Mouse (Mus musculus) hematopoietic stem cell, adult 5-6 weeks (primary cell): Measurements from ENCODE around the gene Cdc42ep5. TPM values are rescaled to one million over a fixed set of nuclear protein-coding genes. Genes with fewer than 3 reads are reported as not detected.

Experiments used
- ATAC-seq, 2 experiments: fragments of 125-278 bp in 1 of 2; replicated peaks in 1 of 2; 2 replicates each; pipeline ENCODE4 v1.8.0; 2016 to 2017; ENCODE audit warnings: inconsistent platforms in 2 of 2, mild to moderate bottlenecking in 2 of 2, moderate number of reproducible peaks in 2 of 2, low read depth in 1 of 2, moderate TSS enrichment in 1 of 2; ENCODE audit not compliant: low FRiP score in 2 of 2, poor library complexity in 2 of 2, severe bottlenecking in 2 of 2, insufficient read depth in 1 of 2, low TSS enrichment in 1 of 2
- total RNA-seq: library from RNA; stranded (forward); fragments of 172-1452, 232-1000 nt; gene quantifications from 2 replicates; pipeline ENCODE4 v1.2.3, GENCODE M21; 2017

Cdc42ep5 gene
- total RNA-seq, 1 experiment from 2014 or later, result not detected

- ATAC-seq, result peak in 1 of 2 experiments; percentile 2; a peak in 1 of 4 replicates
Measured at GRCm38 (mm10) chr7:4148341-4149208, 16.1 kb downstream of the Cdc42ep5 start.

GRCm38 (mm10) chr7:4147836-4148235 is 16.8 kb downstream of the Cdc42ep5 start:
- ATAC-seq, result no peak

- ATAC-seq, result no peak
Measured at GRCm38 (mm10) chr7:4147371-4147770, 17.3 kb downstream of the Cdc42ep5 start.

- ATAC-seq, result no peak
Measured at GRCm38 (mm10) chr7:4146241-4147180, 18.1 kb downstream of the Cdc42ep5 start.

GRCm38 (mm10) chr7:4145552-4146190 is 19.0 kb downstream of the Cdc42ep5 start:
- ATAC-seq, result no peak

GRCm38 (mm10) chr7:4144766-4145551 is 19.7 kb downstream of the Cdc42ep5 start:
- ATAC-seq, result no peak

GRCm38 (mm10) chr7:4144046-4144445 is 20.6 kb downstream of the Cdc42ep5 start:
- ATAC-seq, result no peak

- ATAC-seq, result no peak
Measured at GRCm38 (mm10) chr7:4143506-4143905, 21.2 kb downstream of the Cdc42ep5 start.

GRCm38 (mm10) chr7:4142796-4143445 is 21.7 kb downstream of the Cdc42ep5 start:
- no peak for ATAC-seq

GRCm38 (mm10) chr7:4141648-4142325 is 22.9 kb downstream of the Cdc42ep5 start:
- ATAC-seq, result no peak

- no peak for ATAC-seq
Measured at GRCm38 (mm10) chr7:4139391-4139790, 25.3 kb downstream of the Cdc42ep5 start.

GRCm38 (mm10) chr7:4138671-4139070 is 26.0 kb downstream of the Cdc42ep5 start:
- no peak for ATAC-seq

GRCm38 (mm10) chr7:4138181-4138580 is 26.5 kb downstream of the Cdc42ep5 start:
- ATAC-seq, result no peak

GRCm38 (mm10) chr7:4137746-4138145 is 26.9 kb downstream of the Cdc42ep5 start:
- ATAC-seq, result no peak

- ATAC-seq, result peak; percentile 95
Measured at GRCm38 (mm10) chr7:4136771-4137531, 27.7 kb downstream of the Cdc42ep5 start, which contains the start of gene Leng8. Gene Leng8, plus strand, starts transcription at chr7:4137039.
